Mouse (Mus musculus) cortical plate, adult 2 months (tissue): ENCODE results near the gene Izumo1r. TPM values are rescaled to one million over a fixed set of nuclear protein-coding genes. Genes with fewer than 3 reads are reported as not detected.

Experiments
- H3K27ac ChIP-seq: fragments of 200-500 bp; 2 replicates; pipeline ENCODE4 v1.5.1; 2012; ENCODE audit warnings: low read length, control low read depth, inconsistent platforms; ENCODE audit not compliant: insufficient read depth
- H3K4me1 ChIP-seq: fragments of 200-500 bp; 2 replicates; pipeline ENCODE4 v1.6.1; 2011; ENCODE audit warnings: low read length; ENCODE audit not compliant: control insufficient read depth, insufficient read depth
- H3K4me3 ChIP-seq: fragments of 200-500 bp; 2 replicates; pipeline ENCODE4 v1.5.1; 2011; ENCODE audit warnings: mild to moderate bottlenecking, low read length, control low read depth; ENCODE audit not compliant: insufficient read depth
- CTCF ChIP-seq: fragments of 200-500 bp; IDR thresholded peaks from 2 replicates; pipeline ENCODE4 v1.5.1; 2011; ENCODE audit warnings: mild to moderate bottlenecking, control low read depth, low read length; ENCODE audit not compliant: insufficient read depth; ENCODE audit errors: extremely low read depth
- POLR2A ChIP-seq: fragments of 200-500 bp; IDR thresholded peaks from 2 replicates; pipeline ENCODE4 v1.6.1; 2011; ENCODE audit warnings: mild to moderate bottlenecking, low read length, control low read depth; ENCODE audit not compliant: insufficient read depth; ENCODE audit errors: extremely low read depth
- polyA plus RNA-seq: library from polyadenylated mRNA; depleted of rRNA; stranded (reverse); fragments of >200 nt; gene quantifications from 2 replicates; pipeline ENCODE4 v1.2.3, GENCODE M21; 2012; rRNA removed

The Izumo1r gene
- not detected in 2 replicates for polyA plus RNA-seq

- Histone ChIP-seq H3K4me1 (peaks cover 4% of the 10 kb centered on the region; the same call in 1 of the 2 replicates), H3K4me3 (no peak within 1 kb of the TSS), H3K27ac (no peak within 1 kb of the TSS)
- no peak for TF ChIP-seq POLR2A
- TF ChIP-seq CTCF: no peak
Observed at GRCm38 (mm10) chr9:14903581-14904378, at the start of gene Izumo1r. Gene Izumo1r, minus strand, starts transcription at chr9:14903949.

- Histone ChIP-seq H3K27ac (no peak overlapping the region), H3K4me3 (no peak overlapping the region), H3K4me1 (no peaks in the 10 kb centered on the region; the same call in 1 of the 2 replicates)
- no peak for TF ChIP-seq POLR2A
Observed at GRCm38 (mm10) chr9:14951072-14951471, 47.3 kb upstream of the Izumo1r start.

- no peak overlapping the region for H3K27ac ChIP-seq
- no peak for TF ChIP-seq CTCF
- no peak for TF ChIP-seq POLR2A
- no peaks in the 10 kb centered on the region for H3K4me1 ChIP-seq
- H3K4me3 ChIP-seq: no peak overlapping the region
Observed at GRCm38 (mm10) chr9:14948843-14949242, 45.1 kb upstream of the Izumo1r start.

- TF ChIP-seq POLR2A (no peak), CTCF (no peak)
- Histone ChIP-seq H3K4me3 (no peak overlapping the region), H3K27ac (no peak overlapping the region), H3K4me1 (no peaks in the 10 kb centered on the region)
Observed at GRCm38 (mm10) chr9:14946677-14947076, 42.9 kb upstream of the Izumo1r start.

GRCm38 (mm10) chr9:14945919-14946318, 42.2 kb upstream of the Izumo1r start:
- no peak for TF ChIP-seq POLR2A
- no peak overlapping the region for H3K27ac ChIP-seq
- no peaks in the 10 kb centered on the region for H3K4me1 ChIP-seq
- no peak overlapping the region for H3K4me3 ChIP-seq

- no peak overlapping the region for H3K27ac ChIP-seq
- no peaks in the 10 kb centered on the region for H3K4me1 ChIP-seq
- no peak overlapping the region for H3K4me3 ChIP-seq
- no peak for TF ChIP-seq POLR2A
- TF ChIP-seq CTCF: no peak
Observed at GRCm38 (mm10) chr9:14942143-14942720, 38.5 kb upstream of the Izumo1r start.

GRCm38 (mm10) chr9:14939610-14940009, 35.9 kb upstream of the Izumo1r start:
- H3K27ac ChIP-seq: no peak overlapping the region
- TF ChIP-seq CTCF: no peak
- no peak for TF ChIP-seq POLR2A

GRCm38 (mm10) chr9:14937308-14937707, 33.6 kb upstream of the Izumo1r start:
- Histone ChIP-seq H3K4me3 (no peak overlapping the region), H3K27ac (no peak overlapping the region), H3K4me1 (no peaks in the 10 kb centered on the region)
- TF ChIP-seq CTCF (no peak), POLR2A (no peak)

More at GRCm38 (mm10) chr9:14939610-14940009, 35.9 kb upstream of the Izumo1r start:
- Histone ChIP-seq H3K4me3 (no peak overlapping the region), H3K4me1 (no peaks in the 10 kb centered on the region)

GRCm38 (mm10) chr9:14934851-14935250, 31.1 kb upstream of the Izumo1r start:
- no peak overlapping the region for H3K27ac ChIP-seq
- no peak for TF ChIP-seq POLR2A
- TF ChIP-seq CTCF: no peak

GRCm38 (mm10) chr9:14931943-14932342, 28.2 kb upstream of the Izumo1r start:
- Histone ChIP-seq H3K27ac (no peak overlapping the region), H3K4me3 (no peak overlapping the region), H3K4me1 (no peaks in the 10 kb centered on the region)
- TF ChIP-seq CTCF (no peak), POLR2A (no peak)

More at GRCm38 (mm10) chr9:14934851-14935250, 31.1 kb upstream of the Izumo1r start:
- Histone ChIP-seq H3K4me1 (no peaks in the 10 kb centered on the region), H3K4me3 (no peak overlapping the region)
